Mouse (Mus musculus): Measurements from ENCODE around the gene Itga2.
A peak's percentile ranks its signal among the peaks of the same experiment; 100 is the strongest.

The Itga2 gene

GRCm38 (mm10) chr13:114817751-114818360 is 114.0 kb downstream of the Itga2 start, which contains the start of gene Mocs2:
Mocs2 (plus strand) TSS chr13:114818236.
- DNase-seq = peak; percentile 98

- DNase-seq = no peak
Measured at GRCm38 (mm10) chr13:114809624-114810210, 122.2 kb downstream of the Itga2 start.

GRCm38 (mm10) chr13:114802971-114803370 is 128.9 kb downstream of the Itga2 start:
- no peak for DNase-seq

GRCm38 (mm10) chr13:114801857-114802256 is 130.0 kb downstream of the Itga2 start:
- DNase-seq = no peak

GRCm38 (mm10) chr13:114793250-114794030 is 138.5 kb downstream of the Itga2 start:
- DNase-seq = peak; percentile 32

GRCm38 (mm10) chr13:114791511-114791910 is 140.4 kb downstream of the Itga2 start:
- DNase-seq = no peak
